Mouse (Mus musculus) midbrain, postnatal 0 days (tissue): Measurements from ENCODE around the gene Lrmp. TPM values are rescaled to one million over a fixed set of nuclear protein-coding genes. Genes with fewer than 3 reads are reported as not detected.
A peak's percentile ranks its signal among the peaks of the same experiment; 100 is the strongest.

Experiments
- ATAC-seq: fragments of 200-750 bp; cut with Nextera tagmentation; 2 replicates; pipeline ENCODE4 v1.8.0; 2017; ENCODE audit warnings: moderate number of reproducible peaks, mild to moderate bottlenecking, moderate TSS enrichment, moderate library complexity; ENCODE audit not compliant: low FRiP score
- DNase-seq: peaks from one replicate; pipeline ENCODE4 v3.0.0-alpha.2; 2015; ENCODE audit warnings: low spot score
- H3K27ac ChIP-seq: fragments of 300-500 bp; sonication (generic); 2 replicates; pipeline ENCODE4 v1.5.1; 2014; ENCODE audit warnings: low read depth, mild to moderate bottlenecking, low read length, mixed read lengths
- H3K27me3 ChIP-seq: fragments of 300-500 bp; sonication (generic); 2 replicates; pipeline ENCODE4 v1.6.1; 2014; ENCODE audit warnings: low read length, control low read depth, mixed read lengths; ENCODE audit not compliant: insufficient read depth
- H3K36me3 ChIP-seq: fragments of 300-500 bp; sonication (generic); 2 replicates; pipeline ENCODE4 v1.6.1; 2014; ENCODE audit warnings: low read length, control low read depth, mixed read lengths; ENCODE audit not compliant: insufficient read depth
- H3K4me1 ChIP-seq: fragments of 300-500 bp; sonication (generic); 2 replicates; pipeline ENCODE4 v1.6.1; 2014; ENCODE audit warnings: mild to moderate bottlenecking, control low read depth, antibody characterized with exemption, low read length, mixed read lengths; ENCODE audit not compliant: insufficient read depth
- H3K4me2 ChIP-seq: fragments of 300-500 bp; sonication (generic); 2 replicates; pipeline ENCODE4 v1.6.1; 2014; ENCODE audit warnings: low read depth, mild to moderate bottlenecking, low read length, mixed read lengths; ENCODE audit not compliant: poor library complexity, severe bottlenecking
- H3K4me3 ChIP-seq: fragments of 300-500 bp; sonication (generic); 2 replicates; pipeline ENCODE4 v1.5.1; 2014; ENCODE audit warnings: low read depth, mild to moderate bottlenecking, low read length, moderate library complexity
- H3K9ac ChIP-seq: fragments of 300-500 bp; sonication (generic); replicated peaks from 2 replicates; pipeline ENCODE4 v1.6.1; 2014; ENCODE audit warnings: mild to moderate bottlenecking, low read length, moderate library complexity, mixed read lengths; ENCODE audit not compliant: poor library complexity, severe bottlenecking
- H3K9me3 ChIP-seq: fragments of 300-500 bp; sonication (generic); 2 replicates; pipeline ENCODE4 v1.6.1; 2016; ENCODE audit warnings: low read length, control low read depth
- CTCF ChIP-seq: IDR thresholded peaks from 2 replicates; pipeline ENCODE4 v1.5.1; 2016; ENCODE audit warnings: antibody characterized with exemption, mild to moderate bottlenecking
- WGBS: fragments of 180-500 bp; shearing (Covaris S2); extraction: QIAGEN DNeasy Blood & Tissue Kit; methylation state at CpG from one replicate; pipeline ENCODE4 v1.1.7; 2014; 5-methylcytosine and 5-hydroxymethylcytosine counted together
- polyA plus RNA-seq: library from polyadenylated mRNA; unstranded; fragments of >200 nt; fragmentation: Nextera tagmentation; extraction: Ambion mirVana; gene quantifications from 2 replicates; pipeline ENCODE4 v1.2.1, GENCODE M21; 2015
- total RNA-seq: library from RNA; depleted of rRNA; stranded (reverse); fragments of >200 nt; gene quantifications from 2 replicates; pipeline ENCODE4 v1.2.3, GENCODE M21; 2014

Gene Lrmp
- total and polyA plus RNA-seq, 2 experiments from 2014 or later: 0.59 to 1.8 TPM

GRCm38 (mm10) chr6:145121590-145122420 is 6.4 kb downstream of the Lrmp start:
- ATAC-seq (no peak), DNase-seq (no peak)
- Histone ChIP-seq H3K27me3 (0 out of 2 replicates have a peak, but pooled peaks cover 3% of the 10 kb centered on the region), H3K27ac (no peak overlapping the region), H3K9ac (0 out of 2 replicates have a peak overlapping the region, but pooled peaks have one; percentile 4), H3K4me2 (no peak overlapping the region), H3K36me3 (no peaks in the 10 kb centered on the region), H3K9me3 (no peaks in the 10 kb centered on the region), H3K4me3 (no peak overlapping the region), H3K4me1 (no peaks in the 10 kb centered on the region)
- 55% methylated on average over 21 of the region's 21 CpGs for WGBS
- no peak for TF ChIP-seq CTCF

DNA sequence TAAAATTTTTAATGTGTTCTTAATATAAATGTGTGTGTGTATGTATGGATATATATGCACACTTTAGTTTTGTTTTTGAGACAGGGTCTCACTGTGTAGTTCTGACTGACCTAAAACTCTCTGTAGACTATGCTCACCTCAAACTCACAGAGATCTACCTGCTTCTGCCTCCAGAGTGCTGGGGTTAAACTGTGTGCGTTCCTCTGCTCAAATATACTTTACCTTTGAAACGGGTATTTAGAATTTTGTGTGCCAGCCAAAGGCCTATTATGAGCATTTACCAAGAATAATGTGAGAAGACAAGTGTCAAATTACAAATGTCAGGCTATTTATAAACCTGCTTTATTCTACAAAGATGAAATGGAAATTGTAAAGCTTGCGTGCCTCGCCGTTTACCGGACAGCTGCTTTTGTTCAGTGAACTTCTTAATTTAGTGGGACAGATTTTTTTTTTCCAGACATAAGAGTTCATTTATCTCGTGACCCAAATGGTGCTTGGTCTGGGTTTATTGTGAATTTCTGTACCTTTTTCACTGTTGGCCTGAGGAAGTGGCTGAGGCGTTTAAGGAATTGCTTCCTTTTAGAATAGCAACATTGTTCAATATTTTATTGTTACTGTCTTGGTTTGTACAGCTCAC is 7.1 kb downstream of the Lrmp start:
- Histone ChIP-seq H3K27me3 (0 out of 2 replicates have a peak, but pooled peaks cover 3% of the 10 kb centered on the region), H3K27ac (no peak overlapping the region), H3K9ac (no peak overlapping the region), H3K4me2 (no peak overlapping the region), H3K4me1 (no peaks in the 10 kb centered on the region), H3K4me3 (no peak overlapping the region), H3K9me3 (no peaks in the 10 kb centered on the region), H3K36me3 (no peaks in the 10 kb centered on the region)
- ATAC-seq: no peak
- DNase-seq: no peak
- TF ChIP-seq CTCF: no peak
- 50% methylated on average over 8 of the region's 8 CpGs for WGBS

GRCm38 (mm10) chr6:145123136-145124060 is 7.9 kb downstream of the Lrmp start:
- DNase-seq (no peak), ATAC-seq (no peak)
- no peak overlapping the region for H3K9ac ChIP-seq
- no peak for TF ChIP-seq CTCF
- no peaks in the 10 kb centered on the region for H3K9me3 ChIP-seq
- 0 out of 2 replicates have a peak, but pooled peaks cover 3% of the 10 kb centered on the region for H3K27me3 ChIP-seq
- H3K27ac ChIP-seq: no peak overlapping the region
- no peaks in the 10 kb centered on the region for H3K4me1 ChIP-seq
- no peak overlapping the region for H3K4me3 ChIP-seq
- no peak overlapping the region for H3K4me2 ChIP-seq
- H3K36me3 ChIP-seq: no peaks in the 10 kb centered on the region
- 87% methylated on average over 11 of the region's 11 CpGs for WGBS

DNA sequence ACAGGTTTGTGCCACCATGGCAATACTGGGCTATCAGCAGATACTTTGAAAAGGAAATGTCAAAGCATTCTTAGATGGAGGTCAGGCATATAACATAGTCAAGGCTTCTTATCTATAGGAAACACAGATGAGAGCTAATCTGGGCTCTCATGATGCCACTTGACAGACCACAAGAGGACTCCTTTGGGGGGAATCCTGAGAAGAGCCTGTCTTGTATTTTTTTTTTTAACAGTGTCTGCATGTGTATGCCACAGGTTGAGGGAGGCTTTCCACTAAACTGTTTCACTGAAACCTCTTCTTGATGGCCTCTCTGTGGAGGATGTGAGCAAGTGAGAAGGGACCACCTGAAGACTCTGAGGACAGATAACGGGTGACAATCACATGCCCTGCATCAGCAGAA is 9.2 kb downstream of the Lrmp start:
- Histone ChIP-seq H3K36me3 (no peaks in the 10 kb centered on the region), H3K4me3 (no peak overlapping the region), H3K27ac (no peak overlapping the region), H3K4me1 (no peaks in the 10 kb centered on the region), H3K9ac (no peak overlapping the region), H3K27me3 (0 out of 2 replicates have a peak, but pooled peaks cover 3% of the 10 kb centered on the region), H3K4me2 (no peak overlapping the region), H3K9me3 (no peaks in the 10 kb centered on the region)
- TF ChIP-seq CTCF: no peak
- 67% methylated on average over 1 of the region's 1 CpGs for WGBS
- DNase-seq (no peak), ATAC-seq (no peak)

DNA sequence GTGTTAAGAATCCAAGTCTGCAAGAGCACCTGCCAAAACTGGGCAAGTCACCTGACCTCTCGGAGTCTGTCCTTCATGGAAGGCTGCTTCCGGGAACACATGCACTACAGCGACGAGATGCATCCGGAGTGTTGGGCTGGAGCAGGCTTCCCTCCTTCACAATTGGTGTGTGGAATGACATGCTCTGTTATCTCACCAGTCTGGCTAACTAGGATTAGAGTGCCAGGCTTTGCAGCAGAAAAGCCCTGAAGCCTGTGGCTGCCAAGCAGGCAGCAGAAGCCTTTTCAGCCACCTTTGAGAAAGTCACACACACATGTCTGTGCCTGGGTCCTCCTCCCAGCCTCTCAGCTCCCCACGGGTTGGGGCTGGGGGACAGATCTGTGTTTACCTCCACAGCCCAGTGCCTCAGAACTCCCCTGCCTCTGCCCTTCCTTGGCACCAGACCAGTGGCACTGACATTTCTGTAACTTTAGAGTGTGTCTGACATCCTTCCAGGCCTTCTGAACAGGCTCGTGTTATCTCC is 10.2 kb downstream of the Lrmp start:
- Histone ChIP-seq H3K27me3 (0 out of 2 replicates have a peak, but pooled peaks cover 3% of the 10 kb centered on the region), H3K4me2 (no peak overlapping the region), H3K4me3 (no peak overlapping the region), H3K9ac (no peak overlapping the region), H3K4me1 (no peaks in the 10 kb centered on the region), H3K27ac (peak overlapping the region; percentile 38; the same call in 1 of the 2 replicates), H3K36me3 (no peaks in the 10 kb centered on the region), H3K9me3 (no peaks in the 10 kb centered on the region)
- DNase-seq (peak; percentile 22), ATAC-seq (no peak)
- no peak for TF ChIP-seq CTCF
- WGBS: 43% methylated on average over 7 of the region's 7 CpGs
